Mouse (Mus musculus) olfactory bulb, adult 2 months (tissue): ENCODE data around the gene Gm27027. TPM values are rescaled to one million over a fixed set of nuclear protein-coding genes. Genes with fewer than 3 reads are reported as not detected.

Experiments used
- H3K27ac ChIP-seq: fragments of 200-500 bp; 2 replicates; pipeline ENCODE4 v1.5.1; 2012; ENCODE audit warnings: low read depth, low read length; ENCODE audit not compliant: insufficient read depth
- H3K4me1 ChIP-seq: fragments of 200-500 bp; 2 replicates; pipeline ENCODE4 v1.6.1; 2012; ENCODE audit warnings: low read length; ENCODE audit not compliant: control insufficient read depth, insufficient read depth
- H3K4me3 ChIP-seq: fragments of 200-500 bp; 2 replicates; pipeline ENCODE4 v1.5.1; 2012; ENCODE audit warnings: mild to moderate bottlenecking, low read depth, low read length, moderate library complexity; ENCODE audit not compliant: insufficient read depth
- CTCF ChIP-seq: fragments of 200-500 bp; IDR thresholded peaks from 2 replicates; pipeline ENCODE4 v1.5.1; 2012; ENCODE audit warnings: low read depth, mild to moderate bottlenecking, low read length, moderate library complexity; ENCODE audit not compliant: insufficient read depth
- POLR2A ChIP-seq: fragments of 200-500 bp; IDR thresholded peaks from 2 replicates; pipeline ENCODE4 v1.6.1; 2012; ENCODE audit warnings: mild to moderate bottlenecking, low read depth, low read length, moderate library complexity; ENCODE audit not compliant: insufficient read depth
- WGBS: fragments of 180-500 bp; shearing (Covaris S2); methylation state at CpG from one replicate; pipeline ENCODE4 v1.1.7; 2018; 5-methylcytosine and 5-hydroxymethylcytosine counted together
- polyA plus RNA-seq: library from polyadenylated mRNA; stranded (reverse); fragments of >200 nt; gene quantifications from 2 replicates; pipeline ENCODE4 v1.2.4, GENCODE M21; 2012; ENCODE audit warnings: low replicate concordance; ENCODE audit not compliant: missing spikeins, insufficient read depth, insufficient read length

Gm27027 gene
- polyA plus RNA-seq, 1 experiment, result not detected

DNA sequence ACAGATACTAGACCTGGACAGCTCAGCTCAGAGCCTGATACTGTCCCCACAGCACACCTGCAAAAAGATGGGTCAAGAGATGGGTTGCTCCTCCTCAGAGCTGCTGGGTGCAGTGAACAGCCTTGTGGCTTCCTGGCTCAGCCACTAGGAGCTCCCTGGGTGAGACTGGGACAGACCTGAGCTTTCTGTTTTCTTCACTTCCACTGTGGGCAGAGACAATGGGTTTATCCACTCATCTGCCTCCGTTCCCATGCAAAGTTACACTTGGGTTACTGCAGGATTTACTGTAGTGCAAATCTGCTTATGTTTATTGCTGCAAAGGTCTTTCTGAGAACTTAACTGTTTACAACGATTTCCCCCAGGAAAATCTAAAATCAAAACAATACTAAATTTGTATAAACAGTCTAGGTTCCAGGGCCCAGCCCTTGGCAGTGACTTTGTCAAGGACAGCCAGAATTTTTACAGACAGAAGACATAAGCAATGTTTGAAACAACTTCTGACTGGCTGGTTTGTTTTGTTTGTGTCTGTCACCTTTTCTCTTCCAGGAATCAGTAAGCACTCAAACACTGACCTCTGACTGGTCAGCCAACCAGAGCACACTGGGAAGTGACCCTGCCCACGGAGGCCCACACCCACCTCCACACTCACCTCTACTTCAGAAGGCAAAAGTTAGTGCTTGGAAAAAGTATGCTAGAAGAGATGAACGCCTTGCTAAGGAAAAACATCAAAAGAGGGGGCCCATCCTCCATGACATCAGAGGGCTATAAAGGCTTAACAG lies 13.5 kb downstream of the Gm27027 start:
- H3K27ac ChIP-seq, result no peak overlapping the region
- H3K4me1 ChIP-seq, result peaks cover 13% of the 10 kb centered on the region
- WGBS, result 84% methylated on average over 4 of the region's 4 CpGs
- TF ChIP-seq CTCF (no peak), POLR2A (no peak)
- no peak overlapping the region for H3K4me3 ChIP-seq

DNA sequence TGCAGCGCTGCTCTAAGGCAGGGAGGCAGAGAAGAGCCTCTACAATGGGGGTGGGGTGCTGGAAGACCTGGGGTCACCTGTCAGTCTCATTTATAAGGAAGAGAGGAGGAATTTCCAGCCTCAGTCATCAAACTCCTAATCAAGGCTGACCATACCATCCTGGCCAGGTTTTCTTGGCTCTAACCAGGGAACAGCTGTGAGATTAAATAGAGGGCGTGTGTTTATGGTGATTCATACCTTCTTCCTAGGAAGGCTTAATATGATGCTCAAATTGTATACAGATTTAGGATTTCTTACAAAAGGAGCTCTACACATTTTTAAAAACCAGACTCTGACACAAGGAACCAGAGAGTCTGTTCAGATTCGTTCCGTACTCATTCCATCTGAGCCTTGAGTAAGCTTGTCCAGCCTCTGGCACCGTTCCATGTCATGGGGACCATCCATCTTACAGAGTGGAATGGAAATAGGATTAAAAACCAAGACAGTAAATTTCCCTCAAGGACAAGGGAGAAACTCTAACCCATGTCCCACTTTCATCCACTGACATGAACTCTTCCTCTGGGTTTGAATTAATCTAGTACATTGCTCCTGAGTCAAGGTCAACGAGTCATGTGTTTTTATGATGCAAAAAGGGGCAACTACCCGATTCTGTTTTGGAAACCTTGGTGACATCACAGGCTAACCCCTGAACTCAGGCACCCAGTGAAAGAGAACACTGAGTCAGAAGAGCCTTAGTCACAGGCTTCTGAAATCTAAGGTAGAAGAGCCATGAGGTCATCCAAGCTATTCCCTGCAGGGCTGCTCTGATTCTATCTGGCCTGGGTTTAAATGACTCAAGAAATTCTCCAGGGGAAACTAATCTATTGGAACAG lies 16.7 kb downstream of the Gm27027 start:
- no peak for TF ChIP-seq CTCF
- TF ChIP-seq POLR2A, result no peak
- Histone ChIP-seq H3K27ac (no peak overlapping the region), H3K4me1 (peaks cover 34% of the 10 kb centered on the region), H3K4me3 (no peak overlapping the region)
- 68% methylated on average over 7 of the region's 7 CpGs for WGBS

DNA sequence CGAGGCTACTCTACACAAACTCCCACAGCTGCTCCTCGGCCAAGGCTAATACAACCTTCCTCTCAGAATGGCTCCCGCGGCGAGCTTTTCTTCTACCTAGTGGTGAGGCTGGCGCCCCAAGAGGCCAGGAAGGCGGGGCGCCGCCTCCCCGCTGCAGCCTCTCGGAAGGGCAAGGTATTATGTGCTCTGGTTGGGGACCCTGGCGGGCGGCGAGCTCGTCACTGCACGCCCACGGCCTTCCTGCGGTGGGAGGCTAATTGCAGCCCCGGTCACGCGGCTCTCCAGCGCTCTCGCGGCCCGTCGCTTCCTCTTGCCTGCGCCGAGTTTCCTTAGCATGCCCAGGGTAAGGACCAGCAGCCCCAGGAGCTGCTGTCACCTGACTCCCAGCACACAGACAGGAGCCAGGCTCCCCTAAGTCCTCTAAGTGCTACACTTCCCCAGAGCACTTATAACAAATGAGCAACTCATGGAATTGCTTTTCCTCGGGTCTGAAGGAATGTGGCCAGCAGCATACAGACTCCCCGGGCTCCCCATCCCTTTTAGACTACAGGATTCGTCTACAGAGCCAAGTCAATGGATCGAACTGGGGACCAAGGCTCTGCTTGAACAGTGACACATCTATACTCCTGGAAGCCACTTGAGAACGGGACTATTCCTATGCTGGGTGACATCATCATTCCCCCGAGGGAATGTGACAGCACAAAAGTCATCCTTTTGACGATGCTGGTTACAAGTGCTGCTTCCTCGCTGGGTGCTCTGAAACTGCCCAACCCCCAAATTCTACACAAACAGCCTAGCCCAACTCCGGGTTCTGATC lies 19.5 kb downstream of the Gm27027 start:
- WGBS, result 2% methylated on average over 37 of the region's 37 CpGs
- peak overlapping the region; percentile 39 for H3K4me3 ChIP-seq
- H3K4me1 ChIP-seq, result peaks cover 34% of the 10 kb centered on the region
- H3K27ac ChIP-seq, result peak overlapping the region; percentile 73
- no peak for TF ChIP-seq CTCF

DNA sequence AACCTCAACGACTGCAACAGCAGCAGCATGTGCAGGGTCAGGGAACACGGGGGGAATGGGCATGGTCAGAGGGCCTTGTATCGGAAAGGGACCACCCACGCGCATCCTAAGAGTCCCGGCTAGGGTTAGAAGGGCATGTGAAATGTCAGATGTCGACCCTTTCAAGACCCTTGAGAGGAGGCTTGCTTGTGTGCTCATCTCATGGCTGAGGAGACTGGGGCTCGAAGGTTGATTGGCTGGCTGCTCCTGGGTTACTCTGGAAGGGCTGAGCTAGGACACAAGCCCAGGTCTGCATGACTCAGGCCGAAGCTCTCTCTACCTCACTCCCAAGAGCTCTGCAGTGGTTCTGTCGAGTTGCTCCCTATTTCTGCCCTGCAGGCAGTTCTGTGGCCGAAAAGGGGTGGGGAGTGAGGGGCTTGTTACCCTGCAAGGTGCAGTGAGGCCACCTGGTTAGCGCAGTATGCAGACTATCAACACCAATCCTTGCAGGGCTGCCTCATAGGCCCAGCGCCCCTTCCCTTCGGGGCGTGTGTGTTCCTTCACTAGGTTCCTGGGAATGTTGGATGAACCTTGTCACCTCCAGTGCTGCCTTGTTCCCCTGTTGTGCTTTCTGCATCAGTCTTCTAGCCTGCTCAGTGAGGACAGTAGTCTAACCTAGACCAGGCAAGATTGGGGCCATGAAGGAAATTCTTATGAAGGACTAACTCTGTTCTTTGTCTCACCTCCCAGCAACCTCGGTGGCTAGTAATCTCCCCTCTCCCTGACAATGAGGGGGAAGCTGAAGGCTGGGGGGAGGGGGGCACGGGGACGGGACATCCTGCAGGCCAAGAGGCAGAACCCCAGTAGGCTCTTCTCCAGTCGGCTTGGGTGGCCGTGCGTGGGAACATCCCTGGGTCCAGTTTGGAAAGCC lies 20.4 kb downstream of the Gm27027 start:
- H3K27ac ChIP-seq, result peak overlapping the region; percentile 73; the same call in 1 of the 2 replicates
- H3K4me1 ChIP-seq, result peaks cover 29% of the 10 kb centered on the region
- peak overlapping the region; percentile 39 for H3K4me3 ChIP-seq
- WGBS, result 45% methylated on average over 21 of the region's 21 CpGs
- no peak for TF ChIP-seq POLR2A
- no peak for TF ChIP-seq CTCF

DNA sequence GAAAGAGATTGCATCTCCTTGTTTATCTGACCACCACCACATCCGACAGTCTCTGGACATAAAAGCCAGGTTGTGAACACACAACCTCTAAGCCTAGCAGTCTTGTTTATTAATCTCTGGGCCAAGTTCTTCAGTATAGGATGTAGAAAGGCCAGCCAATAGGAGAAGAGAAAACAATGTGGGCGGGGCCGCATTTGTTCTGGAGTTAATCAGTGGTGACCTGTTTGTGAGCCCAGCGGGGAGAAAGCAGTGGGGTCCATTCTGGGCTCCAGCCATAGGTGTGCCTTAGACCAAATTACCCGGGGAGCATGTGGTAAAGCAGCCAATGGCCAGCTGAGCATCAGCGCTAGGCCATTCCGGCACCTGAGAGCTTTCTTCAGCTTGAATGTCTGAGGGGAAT lies 21.1 kb downstream of the Gm27027 start:
- TF ChIP-seq CTCF, result no peak
- TF ChIP-seq POLR2A, result no peak
- Histone ChIP-seq H3K4me1 (peaks cover 25% of the 10 kb centered on the region), H3K27ac (no peak overlapping the region), H3K4me3 (no peak overlapping the region)
- 75% methylated on average over 7 of the region's 7 CpGs for WGBS

DNA sequence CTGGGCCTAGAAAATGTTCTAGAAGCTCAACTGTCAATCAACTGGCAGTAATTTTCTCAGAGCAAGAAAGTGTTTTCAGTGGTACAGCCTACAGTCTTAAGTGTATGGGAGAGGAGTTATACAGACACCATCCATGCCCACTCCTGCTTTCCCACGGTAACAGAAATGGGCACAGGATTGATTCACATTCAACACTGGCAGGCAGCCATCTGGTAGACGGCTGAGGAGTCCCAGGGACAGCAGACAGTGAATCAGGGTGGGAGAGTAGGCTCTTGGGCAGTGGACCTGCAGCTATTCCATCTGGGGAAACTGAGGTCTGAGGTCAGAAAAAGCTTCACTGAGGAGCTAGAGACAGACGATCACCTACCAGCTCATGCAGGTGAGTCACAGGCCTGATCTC lies 24.5 kb downstream of the Gm27027 start:
- H3K27ac ChIP-seq, result no peak overlapping the region
- no peak for TF ChIP-seq CTCF
- no peak for TF ChIP-seq POLR2A
- WGBS, result 73% methylated on average over 3 of the region's 3 CpGs
- H3K4me1 ChIP-seq, result peaks cover 14% of the 10 kb centered on the region
- no peak overlapping the region for H3K4me3 ChIP-seq

DNA sequence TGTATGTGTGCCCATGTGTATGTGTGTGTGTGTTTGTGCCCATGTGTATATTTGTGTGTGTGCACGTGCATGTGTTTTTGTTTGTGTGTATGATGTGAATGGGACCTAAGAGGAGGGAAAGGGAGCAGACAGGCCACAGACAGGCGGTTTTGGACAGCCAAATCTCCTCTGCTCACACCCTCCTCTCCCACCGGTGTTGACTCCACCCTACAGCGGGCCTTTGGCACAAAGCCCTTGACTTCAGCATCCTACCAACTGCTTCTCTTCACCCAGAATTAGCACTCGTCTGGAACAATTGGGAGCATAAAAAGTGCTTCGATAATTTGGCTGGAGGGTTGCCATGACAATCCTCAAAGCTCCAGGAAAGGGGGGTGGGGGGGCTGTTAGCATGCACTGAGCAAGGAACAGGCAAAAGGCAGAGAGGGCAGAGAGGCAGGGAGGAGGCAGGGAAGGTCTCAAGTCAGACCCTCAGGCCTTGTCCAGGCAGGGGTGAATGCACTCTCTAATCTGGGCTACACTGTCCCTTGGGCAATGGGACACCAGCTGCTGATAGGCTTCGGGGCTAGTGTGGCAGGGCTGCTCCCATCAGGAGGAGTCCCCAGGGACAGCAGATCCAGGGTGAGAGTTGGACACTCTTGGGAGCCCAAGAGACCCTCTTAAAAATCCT lies 31.5 kb downstream of the Gm27027 start:
- Histone ChIP-seq H3K4me1 (peaks cover 42% of the 10 kb centered on the region), H3K4me3 (no peak overlapping the region), H3K27ac (peak overlapping the region; percentile 86)
- 29% methylated on average over 7 of the region's 7 CpGs for WGBS
- no peak for TF ChIP-seq POLR2A
- no peak for TF ChIP-seq CTCF
